Mouse (Mus musculus) heart, adult 10 weeks (tissue): ENCODE data around the gene Gm21704. TPM values are rescaled to one million over a fixed set of nuclear protein-coding genes. Genes with fewer than 3 reads are reported as not detected.

Source experiments
- polyA plus RNA-seq: library from polyadenylated mRNA; stranded (reverse); fragments of 350-450 nt; fragmentation: Illumina TruSeq; extraction: RNeasy Lipid Tissue Mini Kit (QIAGEN cat#74804); gene quantifications from one replicate; pipeline ENCODE4 v1.2.3, GENCODE M21; 2014; ENCODE audit warnings: low read depth, low replicate concordance

Gm21704 gene
- polyA plus RNA-seq = not detected

DNA sequence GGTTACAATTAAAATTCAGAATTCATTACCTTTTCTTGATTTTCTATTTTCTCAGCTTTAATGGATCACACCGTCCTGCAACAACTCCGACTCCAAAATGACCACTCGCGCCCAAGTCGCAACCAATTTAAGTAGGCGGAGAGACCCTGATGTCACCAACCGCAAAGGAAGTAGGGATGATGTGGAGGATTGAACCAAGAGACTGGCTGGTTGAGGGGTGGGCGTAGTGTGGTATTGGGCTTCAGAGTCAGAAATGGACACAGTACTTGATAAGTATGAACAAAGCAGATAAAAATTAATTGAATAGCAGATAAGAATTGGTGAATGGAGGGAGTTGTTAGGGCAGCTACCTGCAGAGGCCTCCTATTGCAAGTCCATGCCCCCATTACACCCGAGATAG lies at the start of gene Gm21704, which contains the start of gene Gm21708:
Gene Gm21704 (minus strand): TSS at position 101 of the 400 bp plus-strand sequence.
Gene Gm21708 (minus strand): TSS at position 101 of the 400 bp plus-strand sequence.

DNA sequence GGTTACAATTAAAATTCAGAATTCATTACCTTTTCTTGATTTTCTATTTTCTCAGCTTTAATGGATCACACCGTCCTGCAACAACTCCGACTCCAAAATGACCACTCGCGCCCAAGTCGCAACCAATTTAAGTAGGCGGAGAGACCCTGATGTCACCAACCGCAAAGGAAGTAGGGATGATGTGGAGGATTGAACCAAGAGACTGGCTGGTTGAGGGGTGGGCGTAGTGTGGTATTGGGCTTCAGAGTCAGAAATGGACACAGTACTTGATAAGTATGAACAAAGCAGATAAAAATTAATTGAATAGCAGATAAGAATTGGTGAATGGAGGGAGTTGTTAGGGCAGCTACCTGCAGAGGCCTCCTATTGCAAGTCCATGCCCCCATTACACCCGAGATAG lies 64.7 kb downstream of the Gm21704 start, which contains the start of gene Gm21693:
Gene Gm21693 (minus strand): TSS at position 101 of the 400 bp plus-strand sequence.

Other genes with a start within 250 kb of the Gm21704 start
- not detected for gene Gm21677, start 103.7 kb downstream of the Gm21704 start, polyA plus RNA-seq
- not detected for gene Gm21693, start 64.8 kb downstream of the Gm21704 start, polyA plus RNA-seq
- gene Gm21708, start within 50 bp of the Gm21704 start, polyA plus RNA-seq = not detected